Mouse (Mus musculus): ENCODE results near the gene Rpap3.

Gene Rpap3

GRCm38 (mm10) chr15:97705211-97706050 lies at the start of gene Rpap3:
Gene Rpap3, minus strand, starts transcription at chr15:97705825.
- peak; percentile 84 for DNase-seq (ENCODE audit: extremely low spot score)

DNA sequence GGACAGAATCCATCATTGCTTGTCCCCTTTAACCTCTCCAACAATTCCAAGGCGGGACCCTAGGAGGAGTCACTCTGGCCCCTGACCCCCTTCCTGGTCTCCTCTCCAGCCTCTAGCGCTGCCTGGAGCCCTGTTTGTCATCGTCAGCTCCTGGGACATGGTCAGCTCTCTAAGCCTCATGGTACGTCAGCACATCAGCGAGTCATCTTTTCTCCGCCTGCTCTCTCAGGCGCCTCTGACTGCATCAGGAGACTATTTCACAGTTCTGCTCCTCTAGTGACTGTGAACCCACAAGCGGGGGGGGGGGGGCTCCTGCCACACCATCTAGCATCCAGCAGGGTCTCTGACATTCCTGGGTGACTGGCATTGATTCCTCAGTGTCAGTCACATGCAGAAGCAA lies 49.7 kb upstream of the Rpap3 start:
- no peak for DNase-seq (ENCODE audit: extremely low spot score)

GRCm38 (mm10) chr15:97754476-97754875 lies 48.9 kb upstream of the Rpap3 start:
- no peak for DNase-seq (ENCODE audit: extremely low spot score)

DNA sequence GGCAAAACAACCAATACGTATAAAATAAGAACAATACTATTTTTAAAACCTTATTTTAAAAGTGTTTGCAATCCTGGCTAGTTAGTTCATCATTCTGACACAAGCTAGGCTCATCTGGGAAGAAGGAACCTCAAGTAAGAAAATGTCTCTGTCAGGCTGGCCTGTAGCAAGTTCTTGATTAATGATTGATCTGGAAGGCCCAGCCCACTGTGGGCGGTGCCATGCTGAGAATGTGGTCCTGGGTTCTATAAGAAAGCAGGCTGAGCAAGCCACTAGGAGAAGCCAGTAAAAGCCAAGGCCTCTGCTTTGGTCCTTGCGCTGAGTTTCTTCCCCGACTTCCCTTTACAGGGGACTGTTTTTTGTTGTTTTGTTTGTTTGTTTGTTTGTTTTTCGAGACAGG lies 46.9 kb upstream of the Rpap3 start:
- no peak for DNase-seq (ENCODE audit: extremely low spot score)

- DNase-seq (ENCODE audit: extremely low spot score): no peak
Observed at GRCm38 (mm10) chr15:97751676-97752075, 46.1 kb upstream of the Rpap3 start.

GRCm38 (mm10) chr15:97750697-97751096 lies 45.1 kb upstream of the Rpap3 start:
- DNase-seq (ENCODE audit: extremely low spot score): no peak

GRCm38 (mm10) chr15:97749841-97750240 lies 44.2 kb upstream of the Rpap3 start:
- DNase-seq (ENCODE audit: extremely low spot score): no peak

DNA sequence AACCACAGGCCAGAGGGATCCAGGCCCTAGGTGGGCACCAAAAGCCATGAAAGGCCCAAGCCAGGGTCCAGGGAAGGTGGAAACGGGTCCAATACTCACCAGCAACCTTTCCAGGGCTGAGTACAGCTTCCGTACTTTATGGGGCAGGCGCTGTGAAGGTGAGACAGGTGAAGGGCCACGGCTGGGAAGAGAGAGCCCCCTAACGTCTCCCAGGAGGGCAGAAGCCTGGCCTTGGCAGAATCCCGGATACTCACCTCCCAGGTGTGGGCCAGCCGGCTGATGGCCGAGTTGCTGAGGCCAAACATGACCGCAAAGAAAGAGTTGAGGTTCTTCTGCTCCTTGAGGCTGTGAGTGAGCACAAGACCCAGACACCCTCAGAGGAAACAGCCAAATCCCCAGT lies 43.8 kb upstream of the Rpap3 start:
- DNase-seq (ENCODE audit: extremely low spot score): no peak

- no peak for DNase-seq (ENCODE audit: extremely low spot score)
Observed at GRCm38 (mm10) chr15:97748964-97749363, 43.3 kb upstream of the Rpap3 start.

DNA sequence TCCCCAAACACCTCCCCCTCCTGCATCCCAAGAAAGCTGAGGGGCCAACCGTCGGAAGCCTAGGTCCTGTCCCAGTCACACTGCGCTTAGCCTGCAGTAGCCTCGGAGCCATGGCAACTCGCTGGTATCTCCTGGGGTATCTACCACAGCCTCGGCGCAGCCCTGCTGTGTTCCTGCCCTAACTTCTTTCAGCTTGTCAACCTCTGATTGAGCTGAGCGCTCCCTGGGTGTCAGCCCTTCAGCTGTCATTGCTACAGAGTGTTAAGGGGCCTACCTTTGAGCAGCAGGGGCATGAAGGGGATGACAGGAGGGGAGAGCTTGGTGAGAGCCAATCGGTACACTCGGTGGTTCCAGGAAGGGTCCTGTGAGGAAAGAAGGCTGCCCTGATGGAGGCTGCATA lies 42.7 kb upstream of the Rpap3 start:
- no peak for DNase-seq (ENCODE audit: extremely low spot score)

DNA sequence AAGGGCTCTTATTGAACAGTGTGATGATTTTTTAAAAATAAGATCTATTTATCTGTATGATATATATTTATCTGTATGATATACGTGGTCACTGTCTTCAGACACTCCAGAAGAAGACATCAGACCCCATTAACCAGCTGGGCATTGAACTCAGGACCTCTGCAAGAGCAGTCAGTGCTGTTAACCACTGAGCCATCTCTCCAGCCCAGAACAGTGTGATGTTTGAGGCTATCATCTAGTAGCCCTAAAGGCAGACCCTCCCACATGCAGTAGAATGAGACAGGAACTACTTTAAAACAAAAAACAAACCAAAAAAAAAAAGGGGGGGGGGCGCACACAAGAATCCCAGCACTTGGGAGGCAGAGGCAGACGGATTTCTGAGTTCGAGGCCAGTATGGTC lies 41.9 kb upstream of the Rpap3 start:
- DNase-seq (ENCODE audit: extremely low spot score): no peak

DNA sequence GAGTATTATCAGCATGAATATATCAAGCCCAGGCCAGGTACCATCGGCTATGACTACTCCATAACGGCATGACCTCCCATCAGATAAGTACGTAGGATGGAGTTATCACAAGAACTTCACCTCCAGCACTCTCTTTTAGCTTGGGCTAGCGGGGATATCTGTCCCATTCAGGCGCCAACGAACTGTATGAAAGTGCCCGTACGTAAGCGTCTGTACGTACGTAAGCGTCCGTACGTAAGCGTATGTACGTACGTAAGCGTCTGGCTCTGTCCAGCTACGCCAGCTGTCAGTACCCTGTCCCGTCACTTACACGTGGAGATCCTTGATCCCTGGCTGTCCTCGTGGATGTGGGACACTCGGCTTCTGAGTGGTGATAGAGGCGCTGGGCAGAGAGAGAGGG lies 41.1 kb upstream of the Rpap3 start:
- no peak for DNase-seq (ENCODE audit: extremely low spot score)

GRCm38 (mm10) chr15:97746278-97746677 lies 40.7 kb upstream of the Rpap3 start:
- DNase-seq (ENCODE audit: extremely low spot score): no peak

DNA sequence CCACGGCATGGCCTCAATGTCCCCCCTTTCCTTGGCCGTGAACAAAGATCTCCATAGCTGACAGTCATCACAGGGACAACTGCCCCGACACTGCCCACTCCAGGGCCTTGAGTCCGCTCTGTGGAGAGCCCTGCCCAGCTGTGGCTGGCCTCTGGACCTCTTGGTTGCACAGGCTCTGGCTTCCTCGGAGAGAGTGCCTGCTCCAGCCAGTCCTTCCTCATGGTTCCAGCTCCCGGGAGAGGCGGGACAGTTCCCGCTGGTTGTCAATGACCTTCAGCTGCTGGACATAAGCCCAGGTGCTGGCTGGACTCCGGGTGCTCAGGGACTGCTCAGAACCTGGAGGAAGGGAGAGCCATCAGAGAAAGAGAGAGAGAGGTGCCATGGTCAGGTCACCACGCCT lies 39.7 kb upstream of the Rpap3 start:
- DNase-seq (ENCODE audit: extremely low spot score): no peak

GRCm38 (mm10) chr15:97744930-97745329 lies 39.3 kb upstream of the Rpap3 start:
- DNase-seq (ENCODE audit: extremely low spot score): no peak

GRCm38 (mm10) chr15:97743961-97744525 lies 38.4 kb upstream of the Rpap3 start:
- no peak for DNase-seq (ENCODE audit: extremely low spot score)

DNA sequence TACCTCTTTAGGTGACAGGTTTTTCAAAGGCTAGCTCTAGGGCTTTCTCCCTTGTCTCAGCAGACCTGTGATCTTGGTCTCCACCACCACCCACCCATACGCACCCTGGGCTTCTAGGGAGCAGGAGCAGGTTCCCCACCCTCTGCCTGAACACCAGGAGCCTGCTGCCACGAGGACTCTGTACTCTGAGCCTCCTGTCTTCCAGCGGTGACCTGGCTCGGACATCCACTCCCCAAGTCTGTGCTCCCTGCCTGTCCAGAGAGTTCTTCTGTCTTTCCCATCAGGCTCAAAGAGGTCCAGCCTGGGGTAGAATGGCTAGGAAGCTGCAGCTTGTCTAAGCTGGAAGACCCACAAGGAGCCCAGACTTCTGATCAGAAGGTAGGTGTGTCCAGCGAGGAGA lies 37.6 kb upstream of the Rpap3 start:
- no peak for DNase-seq (ENCODE audit: extremely low spot score)

DNA sequence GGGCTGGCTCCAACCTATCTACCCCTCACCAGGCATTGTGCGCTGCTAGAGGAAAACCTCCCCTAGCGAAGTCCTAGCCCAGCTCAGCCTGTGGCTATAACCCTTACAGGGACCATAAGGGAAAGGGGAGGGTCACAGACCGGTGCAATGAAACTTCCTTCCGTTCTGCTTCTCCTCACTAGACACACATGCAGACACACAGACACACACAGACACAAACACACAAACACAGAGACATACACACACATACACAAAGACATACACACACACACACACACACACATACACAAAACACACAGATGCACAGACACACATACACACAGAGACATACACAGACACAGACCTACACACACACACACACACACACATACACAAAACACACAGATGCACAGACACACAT lies 37.0 kb upstream of the Rpap3 start:
- DNase-seq (ENCODE audit: extremely low spot score): no peak

DNA sequence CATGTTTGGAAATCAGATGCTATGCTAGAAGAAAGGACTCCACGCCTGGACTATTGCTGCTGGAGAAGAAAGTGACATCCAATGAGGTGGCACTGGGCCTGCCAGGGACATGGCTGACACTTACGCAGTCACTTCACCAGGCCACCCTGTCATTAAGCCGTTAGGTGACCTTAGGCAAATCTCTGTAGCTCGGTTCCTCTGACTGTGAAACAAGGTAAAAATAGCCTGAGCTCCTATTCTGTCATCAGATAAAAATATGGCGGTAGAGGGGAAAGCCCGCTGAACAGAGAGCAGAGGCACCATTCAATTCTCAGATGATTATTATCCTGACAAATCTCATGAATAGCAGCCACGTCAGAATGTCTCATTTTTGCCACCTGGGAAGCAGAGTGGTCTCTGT lies 36.4 kb upstream of the Rpap3 start:
- no peak for DNase-seq (ENCODE audit: extremely low spot score)

- no peak for DNase-seq (ENCODE audit: extremely low spot score)
Observed at GRCm38 (mm10) chr15:97741662-97742061, 36.0 kb upstream of the Rpap3 start.

- no peak for DNase-seq (ENCODE audit: extremely low spot score)
Observed at GRCm38 (mm10) chr15:97740283-97740732, 34.7 kb upstream of the Rpap3 start.

DNA sequence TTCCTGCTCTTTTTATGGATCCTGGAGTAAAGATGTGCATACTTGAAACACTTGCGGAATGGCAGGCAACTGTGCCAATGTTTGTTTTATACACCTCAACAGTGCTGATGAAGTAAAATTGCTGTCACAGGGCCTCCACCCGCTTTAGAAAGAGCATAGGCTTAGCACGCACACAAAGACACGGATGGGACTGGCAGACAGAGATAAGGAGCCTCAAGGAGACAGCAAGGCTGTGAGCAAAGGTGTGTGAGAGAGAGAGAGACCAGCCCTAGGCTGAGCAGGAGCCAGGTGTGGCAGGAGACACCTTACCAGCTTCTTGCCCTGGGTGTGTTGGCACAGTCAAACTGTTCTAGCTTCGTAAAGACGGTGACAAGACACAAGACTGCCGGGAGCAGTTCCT lies 33.3 kb upstream of the Rpap3 start:
- no peak for DNase-seq (ENCODE audit: extremely low spot score)

DNA sequence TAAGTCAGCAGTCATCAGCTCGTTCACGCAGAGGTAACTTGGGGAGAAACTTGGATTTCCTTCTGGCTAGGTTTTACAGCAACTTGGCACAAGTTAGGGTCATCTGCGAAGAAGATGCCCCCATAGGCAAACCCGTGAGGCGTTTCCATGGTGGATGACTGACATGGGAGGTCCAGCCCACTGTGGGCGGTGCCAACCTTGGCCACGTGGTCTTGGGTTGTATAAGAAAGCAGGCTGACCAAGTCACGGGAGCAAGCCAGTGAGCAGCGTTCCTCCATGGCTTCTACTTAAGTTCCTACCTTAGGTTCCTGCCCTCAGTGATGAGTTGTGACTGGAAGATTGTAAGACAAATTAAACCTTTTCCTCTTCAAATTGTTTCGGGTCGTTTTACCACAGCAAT lies 26.4 kb upstream of the Rpap3 start:
- DNase-seq (ENCODE audit: extremely low spot score): no peak

DNA sequence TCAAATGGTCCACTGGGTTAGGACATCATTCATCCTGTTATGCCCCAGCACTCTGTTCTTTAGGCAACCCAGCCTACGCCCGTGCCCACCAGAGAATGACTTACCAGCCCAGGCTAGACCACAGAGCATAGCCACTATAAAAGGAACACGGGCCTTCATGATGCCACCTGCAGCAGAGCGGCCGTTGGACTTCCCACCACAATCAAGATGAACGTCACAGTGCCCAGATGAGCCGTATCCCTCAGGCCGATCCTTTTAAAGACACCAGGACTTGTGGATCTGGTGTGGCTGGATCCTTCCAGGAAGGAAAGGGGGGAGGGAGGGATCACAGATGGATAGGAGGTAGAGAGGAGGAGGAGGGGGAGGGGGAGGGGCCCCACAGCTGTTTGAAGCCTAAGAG lies 25.5 kb upstream of the Rpap3 start, which contains the start of gene Endou:
Gene Endou, minus strand, starts transcription at position 229 of the 400 bp plus-strand sequence.
- no peak for DNase-seq (ENCODE audit: extremely low spot score)
